Mouse (Mus musculus) bone marrow, adult 2 months (tissue): ENCODE measurements around the gene Arhgef28. TPM values are rescaled to one million over a fixed set of nuclear protein-coding genes. Genes with fewer than 3 reads are reported as not detected.
A peak's percentile ranks its signal among the peaks of the same experiment; 100 is the strongest.

ENCODE experiments used
- H3K27ac ChIP-seq: fragments of 200-500 bp; 2 replicates; pipeline ENCODE4 v1.5.1; 2012; ENCODE audit warnings: low read depth, mild to moderate bottlenecking, control low read depth, inconsistent platforms, low read length; ENCODE audit not compliant: control insufficient read depth, poor library complexity, insufficient read depth
- H3K4me1 ChIP-seq: fragments of 200-500 bp; 2 replicates; pipeline ENCODE4 v1.6.1; 2011; ENCODE audit warnings: low read length; ENCODE audit not compliant: control insufficient read depth, insufficient read depth
- H3K4me3 ChIP-seq: fragments of 200-500 bp; replicated peaks from 2 replicates; pipeline ENCODE3; 2011; ENCODE audit warnings: mild to moderate bottlenecking, low read depth, low read length, control low read depth; ENCODE audit not compliant: control insufficient read depth
- CTCF ChIP-seq: fragments of 200-500 bp; IDR thresholded peaks from 2 replicates; pipeline ENCODE4 v1.5.1; 2011; ENCODE audit warnings: low read length, control low read depth; ENCODE audit not compliant: control insufficient read depth, insufficient read depth
- POLR2A ChIP-seq: fragments of 200-500 bp; IDR thresholded peaks from 2 replicates; pipeline ENCODE4 v1.6.1; 2011; ENCODE audit warnings: low read depth, mild to moderate bottlenecking, control low read depth, low read length, borderline replicate concordance; ENCODE audit not compliant: control insufficient read depth
- WGBS: fragments of 180-500 bp; shearing (Covaris S2); methylation state at CpG from one replicate; pipeline ENCODE4 v1.1.7; 2018; 5-methylcytosine and 5-hydroxymethylcytosine counted together
- polyA plus RNA-seq: library from polyadenylated mRNA; stranded (reverse); fragments of >200 nt; gene quantifications from 2 replicates; pipeline ENCODE4 v1.2.4, GENCODE M21; 2011; ENCODE audit warnings: low replicate concordance; ENCODE audit not compliant: missing spikeins, insufficient read depth, insufficient read length

The Arhgef28 gene
- polyA plus RNA-seq, 1 experiment: 2.7 TPM

- H3K4me1 ChIP-seq: no peaks in the 10 kb centered on the region
Observed at GRCm38 (mm10) chr13:98230511-98230910, 24.3 kb upstream of the Arhgef28 start.

GRCm38 (mm10) chr13:98226225-98226624, 20.0 kb upstream of the Arhgef28 start:
- Histone ChIP-seq H3K4me3 (no peak overlapping the region), H3K27ac (no peak overlapping the region), H3K4me1 (no peaks in the 10 kb centered on the region)
- WGBS: 80% methylated on average over 2 of the region's 2 CpGs
- TF ChIP-seq POLR2A: no peak
- TF ChIP-seq CTCF: no peak

More at GRCm38 (mm10) chr13:98230511-98230910, 24.3 kb upstream of the Arhgef28 start:
- TF ChIP-seq CTCF (no peak), POLR2A (no peak)
- H3K27ac ChIP-seq: no peak overlapping the region
- no peak overlapping the region for H3K4me3 ChIP-seq
- 85% methylated on average over 1 of the region's 1 CpGs for WGBS

- TF ChIP-seq POLR2A: no peak
- TF ChIP-seq CTCF: peak; percentile 70
- no peak overlapping the region for H3K4me3 ChIP-seq
- WGBS: 38% methylated on average over 12 of the region's 12 CpGs
- H3K27ac ChIP-seq: no peak overlapping the region
- peaks cover 1% of the 10 kb centered on the region for H3K4me1 ChIP-seq
Observed at GRCm38 (mm10) chr13:98222848-98223247, 16.6 kb upstream of the Arhgef28 start.

GRCm38 (mm10) chr13:98210137-98210536, 3.9 kb upstream of the Arhgef28 start:
- Histone ChIP-seq H3K4me3 (no peak overlapping the region), H3K27ac (no peak overlapping the region), H3K4me1 (no peaks in the 10 kb centered on the region)
- TF ChIP-seq POLR2A: no peak
- no peak for TF ChIP-seq CTCF
- 78% methylated on average over 7 of the region's 7 CpGs for WGBS

GRCm38 (mm10) chr13:98208842-98209241, 2.6 kb upstream of the Arhgef28 start:
- H3K27ac ChIP-seq: no peak overlapping the region
- TF ChIP-seq POLR2A: no peak
- no peak for TF ChIP-seq CTCF
- WGBS: 48% methylated on average over 9 of the region's 9 CpGs

GRCm38 (mm10) chr13:98206546-98206870, 269 bp upstream of the Arhgef28 start:
- Histone ChIP-seq H3K4me1 (no peaks in the 10 kb centered on the region), H3K4me3 (no peak overlapping the region), H3K27ac (no peak overlapping the region)
- 2% methylated on average over 13 of the region's 13 CpGs for WGBS
- TF ChIP-seq CTCF (no peak), POLR2A (no peak)

More at GRCm38 (mm10) chr13:98208842-98209241, 2.6 kb upstream of the Arhgef28 start:
- no peak overlapping the region for H3K4me3 ChIP-seq
- no peaks in the 10 kb centered on the region for H3K4me1 ChIP-seq

GRCm38 (mm10) chr13:98205111-98205510, 1.1 kb downstream of the Arhgef28 start:
- Histone ChIP-seq H3K4me1 (no peaks in the 10 kb centered on the region), H3K4me3 (no peak overlapping the region), H3K27ac (no peak overlapping the region)
- TF ChIP-seq POLR2A (no peak), CTCF (no peak)
- WGBS: 79% methylated on average over 8 of the region's 8 CpGs

DNA sequence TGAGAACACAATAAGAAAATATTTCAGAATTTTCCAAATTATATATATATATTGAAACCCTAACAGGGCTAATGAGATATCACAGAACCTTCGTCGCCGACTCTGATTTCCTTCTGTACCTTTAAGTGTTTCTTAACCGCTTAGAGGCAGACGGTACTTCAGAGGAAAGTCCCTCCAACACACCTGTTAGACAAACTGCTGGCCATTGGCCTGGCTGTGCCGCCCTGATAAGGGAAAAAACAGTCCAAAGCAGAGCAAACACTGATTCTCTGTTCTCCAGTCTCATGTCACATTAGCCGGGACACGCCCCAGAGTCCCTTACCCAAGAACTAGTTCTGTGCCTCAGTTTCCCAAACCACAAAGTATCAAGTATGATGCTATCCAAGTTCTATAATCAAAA, 1.9 kb downstream of the Arhgef28 start:
- H3K4me1 ChIP-seq: no peaks in the 10 kb centered on the region
- no peak overlapping the region for H3K27ac ChIP-seq

GRCm38 (mm10) chr13:98201436-98201835, 4.8 kb downstream of the Arhgef28 start:
- TF ChIP-seq CTCF (no peak), POLR2A (no peak)
- no peak overlapping the region for H3K27ac ChIP-seq
- 59% methylated on average over 9 of the region's 9 CpGs for WGBS
- H3K4me3 ChIP-seq: no peak overlapping the region
- H3K4me1 ChIP-seq: no peaks in the 10 kb centered on the region

More for the DNA sequence above, 1.9 kb downstream of the Arhgef28 start:
- 84% methylated on average over 8 of the region's 8 CpGs for WGBS
- H3K4me3 ChIP-seq: no peak overlapping the region
- TF ChIP-seq POLR2A (no peak), CTCF (no peak)
